Mouse (Mus musculus): ENCODE results near the gene Kcnc3.

Gene Kcnc3

DNA sequence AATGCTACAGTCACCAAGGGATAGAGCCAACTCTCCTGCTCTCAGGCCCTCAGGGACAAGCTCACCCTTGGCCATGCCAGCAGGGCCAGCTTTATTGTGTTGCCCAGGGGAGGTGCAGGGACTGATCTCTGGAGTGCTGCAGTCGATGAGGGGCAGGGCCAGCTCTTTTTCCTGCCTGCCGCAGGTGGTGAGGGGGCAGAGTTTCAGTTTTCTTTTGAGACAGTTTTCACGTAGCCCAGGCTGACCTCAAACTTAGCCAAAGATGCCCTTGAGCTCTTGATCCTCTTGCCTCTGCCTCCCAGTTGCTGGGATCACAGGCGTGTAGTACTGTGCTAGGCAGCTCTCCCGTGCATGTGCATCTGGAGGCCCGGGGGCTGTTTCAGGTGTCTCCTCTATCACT lies 19.5 kb upstream of the Kcnc3 start:
- ATAC-seq (ENCODE audit: low TSS enrichment), result no peak

DNA sequence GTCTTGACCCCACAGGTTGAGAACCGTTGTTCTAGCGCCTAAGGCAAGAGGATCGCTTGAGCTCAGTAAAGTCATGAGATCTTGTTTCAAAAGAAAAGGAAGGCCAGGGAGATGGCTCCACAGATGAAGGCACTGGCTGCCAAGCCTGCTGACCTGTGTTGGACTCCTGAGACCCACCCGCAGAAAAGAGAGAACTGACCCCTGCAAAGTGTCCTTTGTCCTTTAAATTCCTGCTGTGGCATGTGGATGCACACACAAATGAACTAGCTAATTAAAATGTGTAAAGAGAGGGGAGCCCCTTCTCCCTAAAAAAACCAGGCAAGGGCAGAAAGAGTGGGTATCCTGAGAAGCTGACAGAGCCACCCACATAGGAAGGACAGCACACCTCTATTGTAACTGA lies 18.7 kb upstream of the Kcnc3 start:
- ATAC-seq (ENCODE audit: low TSS enrichment), result no peak

DNA sequence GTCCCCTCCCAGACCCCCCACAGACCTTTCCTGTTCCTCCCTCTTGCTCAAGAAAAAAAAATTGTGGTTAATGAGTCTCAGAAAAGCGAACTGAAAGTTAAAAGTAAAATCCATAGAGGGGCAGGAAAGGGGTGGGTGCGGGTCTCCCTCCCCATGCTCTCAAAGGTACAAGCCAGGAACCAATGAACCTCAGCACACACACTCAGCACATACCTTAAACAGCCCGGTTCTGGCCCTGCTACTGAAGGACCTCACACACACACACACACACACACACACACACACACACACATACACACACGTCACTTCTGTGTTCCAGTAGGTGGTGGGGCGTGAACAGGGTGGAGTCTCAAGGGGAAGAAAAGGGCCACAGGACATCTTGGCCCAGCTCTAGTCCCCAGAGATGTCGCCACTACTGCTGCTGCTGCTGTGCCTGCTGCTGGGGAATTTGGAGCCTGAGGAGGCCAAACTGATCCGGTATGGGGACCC lies 18.2 kb upstream of the Kcnc3 start, which contains the start of gene Napsa:
Gene Napsa (plus strand): TSS at position 168 of the 489 bp plus-strand sequence.
- no peak for ATAC-seq (ENCODE audit: low TSS enrichment)

DNA sequence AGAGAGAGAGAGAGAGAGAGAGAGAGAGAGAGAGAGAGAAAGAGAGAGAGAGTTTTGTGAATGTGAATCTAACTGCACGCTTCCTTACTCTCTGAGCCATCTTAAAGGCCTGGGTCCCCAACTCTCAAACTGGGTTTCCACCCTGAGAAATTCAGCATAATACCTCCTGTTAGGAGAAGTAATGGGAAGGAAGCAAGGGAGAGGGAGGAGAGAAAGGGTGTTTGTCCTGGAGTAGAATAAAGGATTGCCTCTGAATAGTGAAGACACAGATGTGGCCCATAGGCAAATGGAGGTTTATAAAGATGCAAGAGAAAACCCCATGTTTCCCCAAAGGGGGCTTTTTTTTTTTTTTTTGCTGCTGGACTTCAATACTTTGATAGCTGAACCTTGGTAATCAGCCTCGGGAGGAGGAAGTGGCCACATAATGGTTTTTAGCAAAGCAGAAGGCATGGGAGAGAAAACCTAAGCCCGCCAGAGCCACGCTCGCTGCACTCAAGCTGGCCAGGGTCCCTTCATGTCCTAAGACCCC lies 17.4 kb upstream of the Kcnc3 start:
- ATAC-seq (ENCODE audit: low TSS enrichment), result no peak

DNA sequence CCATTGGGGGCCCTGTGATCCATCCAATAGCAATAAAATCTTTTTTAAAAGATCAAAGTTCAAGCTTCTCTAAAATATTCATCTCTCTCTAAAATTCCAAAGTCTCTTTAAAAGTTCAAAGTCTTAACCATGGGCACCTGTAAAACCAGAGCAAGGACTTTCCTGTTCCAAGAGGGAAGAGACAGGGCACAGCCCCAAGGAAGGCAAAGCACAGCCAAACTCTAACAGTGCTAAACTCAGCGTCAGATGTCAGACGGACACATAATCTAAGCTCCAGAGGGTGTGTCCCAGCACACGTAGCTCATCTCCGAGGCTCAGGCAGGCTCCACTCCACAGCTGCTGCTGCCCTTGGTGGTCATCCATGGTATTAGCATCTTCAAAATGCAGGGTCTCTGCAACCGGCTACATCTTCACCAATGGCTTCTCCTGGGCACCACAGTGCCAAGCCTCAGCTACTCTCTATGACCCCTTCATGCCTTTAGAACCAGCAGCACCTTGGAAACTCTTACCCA lies 14.1 kb upstream of the Kcnc3 start:
- no peak for ATAC-seq (ENCODE audit: low TSS enrichment)

DNA sequence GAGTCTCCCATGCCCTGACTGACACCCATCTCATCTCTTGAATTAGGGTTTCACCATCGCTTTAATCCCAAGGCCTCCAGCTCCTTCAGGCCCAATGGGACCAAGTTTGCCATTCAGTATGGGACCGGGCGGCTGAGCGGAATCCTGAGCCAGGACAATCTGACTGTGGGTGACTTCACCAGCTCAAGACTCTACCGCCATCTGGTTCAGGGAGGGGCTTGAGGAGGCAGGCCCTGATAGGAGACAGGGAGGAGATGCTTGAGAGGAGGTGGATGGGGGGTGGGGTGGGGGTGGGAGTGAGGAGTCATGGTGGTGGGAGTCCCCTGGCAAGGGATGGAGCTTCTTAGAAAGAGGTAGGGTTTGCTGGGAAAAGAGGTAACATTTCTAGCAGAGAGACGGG lies 8.8 kb upstream of the Kcnc3 start:
- no peak for ATAC-seq (ENCODE audit: low TSS enrichment)

DNA sequence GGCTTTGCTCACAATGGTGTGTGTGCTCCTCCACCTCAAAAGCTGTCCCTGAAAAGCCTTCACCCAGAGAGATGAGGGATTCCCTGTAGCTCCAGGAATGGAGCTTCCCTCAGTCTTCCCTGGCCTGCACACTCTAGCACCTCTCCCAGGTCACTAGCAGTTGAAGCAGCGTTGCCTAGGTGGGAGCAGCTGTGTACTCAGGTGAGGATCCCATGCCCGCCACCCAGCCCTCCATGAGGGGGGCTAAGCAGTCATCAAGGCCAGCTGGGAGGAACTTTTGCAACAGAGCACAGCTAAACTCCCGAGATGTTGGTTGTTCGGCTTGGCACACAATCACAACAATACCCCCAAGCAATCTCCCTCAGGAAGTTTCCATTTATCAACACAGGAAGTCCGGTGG lies 7.8 kb upstream of the Kcnc3 start:
- ATAC-seq (ENCODE audit: low TSS enrichment), result no peak

DNA sequence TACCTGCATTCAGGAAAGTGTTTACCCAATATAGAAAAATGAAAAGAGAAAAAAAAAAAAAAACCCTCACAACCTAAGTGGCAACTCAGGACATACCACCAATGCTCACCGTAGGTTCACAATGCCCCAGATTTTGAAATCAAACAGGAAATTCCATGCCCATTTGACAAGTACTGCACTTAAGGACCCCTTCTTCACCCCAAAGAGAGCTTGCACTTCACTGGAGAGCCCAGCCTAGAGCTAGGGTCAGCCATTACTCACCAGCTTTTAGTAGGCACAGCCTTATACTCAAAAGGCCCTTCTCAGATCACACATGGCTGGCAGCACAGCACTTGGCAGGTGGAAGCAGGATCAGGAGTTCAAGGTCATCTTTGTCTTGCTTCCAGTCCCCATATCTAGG lies 7.3 kb upstream of the Kcnc3 start:
- no peak for ATAC-seq (ENCODE audit: low TSS enrichment)

DNA sequence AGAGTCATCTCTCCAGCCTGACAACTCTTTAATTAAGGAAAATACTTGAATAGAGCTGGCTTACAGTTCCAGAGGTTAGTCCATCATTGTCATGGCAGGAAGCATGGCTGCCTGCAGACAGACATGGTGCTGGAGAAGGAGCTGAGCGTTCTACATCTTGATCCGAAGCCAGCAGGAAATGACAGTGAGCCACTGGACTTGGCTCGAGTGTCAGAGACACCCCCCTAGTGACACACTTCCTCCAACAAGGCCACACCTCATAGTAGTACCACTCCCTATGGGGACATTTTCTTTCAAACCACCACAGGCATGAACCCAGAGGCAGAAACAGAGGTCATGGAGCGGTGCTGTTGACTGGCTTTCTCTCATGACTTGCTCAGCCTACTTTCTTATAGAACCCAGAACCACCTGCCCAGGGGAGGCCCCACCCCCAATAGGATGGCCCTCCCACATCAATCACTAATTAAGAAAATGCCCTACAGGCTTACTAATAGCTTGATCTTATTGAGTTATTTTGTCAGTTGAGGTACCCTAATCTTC lies 6.1 kb upstream of the Kcnc3 start:
- ATAC-seq (ENCODE audit: low TSS enrichment), result no peak

DNA sequence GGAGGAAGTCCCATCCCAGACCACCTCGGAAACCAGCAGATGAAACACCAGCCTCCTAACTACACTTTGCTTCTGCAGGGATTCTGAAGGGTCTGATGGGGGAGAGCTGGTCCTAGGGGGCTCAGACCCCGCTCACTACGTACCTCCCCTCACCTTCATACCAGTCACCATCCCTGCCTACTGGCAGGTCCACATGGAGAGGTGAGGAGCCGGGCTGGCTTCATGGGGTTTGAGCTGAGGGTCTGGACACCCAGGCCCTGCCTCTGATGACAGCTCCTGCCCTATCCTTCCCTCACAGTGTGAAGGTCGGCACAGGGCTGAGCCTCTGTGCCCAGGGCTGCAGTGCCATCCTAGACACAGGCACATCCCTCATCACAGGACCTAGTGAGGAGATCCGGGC lies 5.5 kb upstream of the Kcnc3 start:
- ATAC-seq (ENCODE audit: low TSS enrichment), result no peak

DNA sequence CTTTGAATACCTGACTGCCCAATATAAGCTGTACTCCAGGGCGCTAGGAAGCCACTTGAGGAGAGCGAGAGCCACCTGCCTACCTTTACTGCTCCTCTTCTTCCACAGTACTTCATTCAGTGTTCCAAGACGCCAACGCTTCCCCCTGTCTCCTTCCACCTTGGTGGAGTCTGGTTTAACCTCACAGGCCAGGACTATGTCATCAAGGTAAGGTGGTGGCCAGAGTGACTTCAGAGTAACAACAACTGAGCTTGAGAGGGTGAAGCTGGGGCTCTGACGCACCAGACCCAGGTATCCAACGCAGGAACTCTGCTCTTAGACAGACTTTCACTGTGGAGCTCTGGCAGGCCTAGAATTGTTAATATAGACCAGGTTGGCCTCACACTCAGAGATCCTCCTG lies 4.9 kb upstream of the Kcnc3 start:
- ATAC-seq (ENCODE audit: low TSS enrichment), result no peak

DNA sequence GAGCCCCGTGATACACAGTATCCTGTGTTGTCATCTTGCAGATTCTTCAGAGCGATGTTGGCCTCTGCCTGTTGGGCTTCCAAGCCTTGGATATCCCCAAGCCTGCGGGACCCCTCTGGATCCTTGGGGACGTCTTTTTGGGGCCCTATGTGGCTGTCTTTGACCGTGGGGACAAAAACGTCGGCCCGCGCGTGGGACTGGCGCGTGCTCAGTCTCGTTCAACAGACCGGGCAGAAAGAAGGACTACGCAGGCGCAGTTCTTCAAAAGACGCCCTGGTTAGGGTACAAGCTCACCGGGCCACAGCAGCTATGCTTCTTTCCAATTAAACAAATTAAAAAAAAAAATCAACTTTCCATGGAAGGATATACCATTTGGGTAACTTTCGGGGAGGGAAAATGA lies 3.9 kb upstream of the Kcnc3 start:
- 0 out of 2 replicates have a peak, but pooled peaks have one; percentile 17 for ATAC-seq (ENCODE audit: low TSS enrichment)

DNA sequence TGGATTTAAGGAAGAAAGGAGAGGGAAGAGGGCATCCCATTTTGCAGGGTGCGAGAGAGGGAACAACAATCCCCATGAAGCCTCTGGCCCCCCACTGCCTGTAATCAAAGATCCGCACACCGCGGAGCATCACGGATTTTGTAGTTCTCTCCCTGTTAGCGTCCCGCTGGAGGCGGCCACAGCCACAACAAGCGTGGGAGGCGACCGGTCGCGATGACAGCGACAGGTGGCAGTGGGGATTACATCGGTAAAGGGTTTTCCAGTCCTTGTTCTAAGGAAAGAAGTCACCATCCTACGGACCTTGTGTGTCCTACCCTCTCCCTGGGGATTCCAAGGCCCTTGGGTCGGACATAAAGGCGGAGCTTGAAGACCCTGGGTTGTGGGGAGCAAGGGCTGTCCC lies 3.5 kb upstream of the Kcnc3 start:
- ATAC-seq (ENCODE audit: low TSS enrichment), result peak; percentile 55

DNA sequence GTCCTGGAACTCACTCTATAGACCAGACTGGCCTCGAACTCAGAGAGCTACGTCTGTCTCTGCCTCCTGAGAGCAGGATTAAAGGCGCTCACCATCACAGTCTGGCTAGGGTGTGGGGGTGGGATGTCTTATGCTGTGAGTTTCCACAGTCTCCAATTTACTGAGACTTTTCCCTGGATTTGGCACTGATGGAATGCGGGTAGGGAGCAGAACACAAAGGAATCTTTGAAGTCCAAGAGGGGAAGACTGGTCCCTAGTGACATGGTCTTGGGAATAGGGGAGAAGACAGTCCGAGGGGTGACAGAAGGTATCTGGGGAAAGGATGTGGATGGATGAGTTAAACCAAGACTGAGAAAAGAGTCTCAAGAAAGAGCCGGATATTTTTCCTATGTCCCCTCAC lies 2.8 kb upstream of the Kcnc3 start:
- ATAC-seq (ENCODE audit: low TSS enrichment), result no peak

DNA sequence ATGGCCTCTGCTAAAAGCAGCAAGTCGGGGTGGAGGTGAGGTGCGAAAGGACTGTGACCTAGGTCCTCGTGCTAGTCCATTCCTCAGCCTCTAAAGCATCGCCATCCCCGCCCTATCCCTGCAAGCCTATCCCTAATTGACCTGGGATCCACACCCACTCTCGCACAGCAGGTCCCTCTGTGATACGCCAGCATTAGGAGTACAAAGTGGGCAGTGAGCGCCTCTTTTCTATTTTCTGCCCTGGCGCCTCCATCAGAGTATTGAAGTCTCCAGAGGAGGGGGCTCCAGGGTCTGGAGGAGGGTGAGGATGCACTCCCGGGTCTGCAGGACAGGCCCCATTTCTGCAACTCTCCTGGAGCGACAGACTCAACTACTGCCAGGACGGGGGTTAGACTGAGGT lies 2.1 kb upstream of the Kcnc3 start:
- no peak for ATAC-seq (ENCODE audit: low TSS enrichment)

DNA sequence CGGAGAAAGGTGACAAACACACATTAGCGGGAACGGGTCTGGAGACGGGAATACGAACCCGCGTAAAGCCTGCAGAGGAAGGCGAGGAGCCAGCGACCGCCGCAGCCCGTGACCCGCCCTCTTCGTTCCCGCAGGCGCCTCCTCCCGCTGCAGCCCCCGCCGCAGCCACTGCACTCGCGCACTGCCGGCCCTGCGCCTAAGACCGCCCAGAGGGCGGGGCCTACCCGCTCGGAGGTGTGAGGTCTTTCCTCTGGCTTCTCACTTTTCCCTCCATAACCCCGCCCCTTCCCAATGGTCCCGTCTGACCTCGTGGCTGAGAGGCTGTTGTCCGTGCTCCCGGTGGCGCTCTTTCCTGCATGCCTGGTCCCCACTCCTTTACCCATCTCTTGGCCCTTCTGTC lies 1.3 kb upstream of the Kcnc3 start:
- 0 out of 2 replicates have a peak, but pooled peaks have one; percentile 8 for ATAC-seq (ENCODE audit: low TSS enrichment)

DNA sequence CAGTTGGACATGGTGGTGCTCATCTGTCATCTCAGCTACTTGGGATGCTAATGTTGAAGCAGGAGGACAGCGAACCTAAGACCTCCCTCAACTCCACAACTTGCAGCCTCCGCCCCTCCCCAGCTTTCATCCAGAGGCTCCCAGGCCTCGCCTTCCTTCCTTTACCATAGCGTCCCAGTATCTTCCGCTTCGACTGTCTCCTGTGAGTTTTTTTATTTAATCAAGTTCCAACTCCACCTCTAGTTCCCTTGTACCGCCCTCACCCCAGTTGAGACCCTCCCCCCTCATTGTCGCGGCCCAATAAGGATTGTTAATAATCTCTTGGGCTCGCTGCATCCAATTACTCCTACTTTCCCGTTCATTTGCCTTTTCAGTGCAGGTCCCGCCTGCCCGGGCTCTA lies 518 bp upstream of the Kcnc3 start:
- ATAC-seq (ENCODE audit: low TSS enrichment), result no peak

DNA sequence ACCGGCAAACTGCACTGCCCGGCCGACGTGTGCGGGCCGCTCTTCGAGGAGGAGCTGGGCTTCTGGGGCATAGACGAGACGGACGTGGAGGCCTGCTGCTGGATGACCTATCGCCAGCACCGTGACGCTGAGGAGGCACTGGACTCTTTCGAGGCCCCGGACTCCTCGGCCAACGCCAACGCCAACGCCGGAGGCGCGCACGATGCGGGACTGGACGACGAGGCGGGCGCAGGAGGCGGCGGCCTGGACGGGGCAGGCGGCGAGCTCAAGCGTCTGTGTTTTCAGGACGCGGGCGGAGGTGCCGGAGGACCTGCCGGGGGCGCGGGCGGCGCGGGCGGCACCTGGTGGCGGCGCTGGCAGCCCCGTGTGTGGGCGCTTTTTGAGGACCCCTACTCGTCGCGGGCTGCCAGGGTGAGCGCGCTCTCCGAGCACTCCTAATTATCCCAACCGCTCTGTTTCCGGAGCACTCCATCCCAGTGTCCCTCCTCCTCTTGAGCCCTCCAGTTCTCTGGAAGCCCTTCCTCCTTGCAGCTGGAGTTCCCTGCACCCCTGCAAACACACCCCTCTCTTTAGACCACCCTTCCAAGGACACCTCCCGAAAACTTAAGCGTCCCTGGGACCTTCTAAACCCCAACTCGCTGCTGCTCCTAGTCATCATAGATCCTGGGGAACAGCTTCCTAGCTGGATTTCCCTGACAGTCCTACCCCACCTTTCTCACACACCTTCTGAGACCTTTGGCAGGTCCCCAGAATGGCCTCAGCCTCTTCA lies 1.1 kb downstream of the Kcnc3 start:
- no peak for ATAC-seq (ENCODE audit: low TSS enrichment)

DNA sequence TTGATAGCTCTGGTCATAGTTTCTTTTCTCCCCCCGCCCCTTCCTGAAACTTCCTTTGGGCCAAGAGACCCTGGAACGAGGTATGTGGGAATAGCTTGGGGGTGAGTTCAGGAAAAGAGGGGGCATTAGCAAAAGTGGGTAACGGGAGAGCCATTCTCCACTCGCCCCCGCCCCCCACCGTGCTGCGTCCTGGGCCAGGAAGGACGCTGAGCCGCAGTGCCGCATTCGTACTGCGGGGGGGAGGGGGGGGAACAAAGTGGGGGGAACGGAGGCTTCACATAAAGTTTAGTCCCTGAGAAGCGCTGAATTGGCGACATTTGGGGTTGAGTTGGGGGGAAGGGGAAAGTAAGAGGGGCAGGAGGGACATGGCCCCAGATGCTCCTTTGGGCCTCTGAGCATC lies 2.6 kb downstream of the Kcnc3 start:
- no peak for ATAC-seq (ENCODE audit: low TSS enrichment)

DNA sequence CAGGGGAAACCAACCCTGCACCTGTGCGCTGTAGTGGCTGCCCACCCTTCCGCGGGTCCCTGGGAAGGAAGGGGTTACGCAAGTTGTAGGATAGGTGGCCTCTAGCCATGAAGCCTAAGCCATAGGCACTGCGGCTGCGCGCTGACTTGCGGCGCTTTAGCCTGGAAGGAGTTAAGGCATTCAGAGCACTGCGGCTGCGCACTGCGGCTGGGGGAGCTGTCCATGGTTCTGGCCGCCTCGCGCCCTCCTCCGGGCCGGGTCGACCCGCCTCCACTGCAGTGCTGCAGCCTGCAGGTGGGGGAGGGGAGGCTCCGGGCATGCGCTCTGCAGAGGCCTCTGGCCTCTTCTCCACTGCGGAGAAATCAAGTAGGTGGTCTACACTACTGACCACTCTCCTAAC lies 3.3 kb downstream of the Kcnc3 start:
- peak; percentile 43 for ATAC-seq (ENCODE audit: low TSS enrichment)

DNA sequence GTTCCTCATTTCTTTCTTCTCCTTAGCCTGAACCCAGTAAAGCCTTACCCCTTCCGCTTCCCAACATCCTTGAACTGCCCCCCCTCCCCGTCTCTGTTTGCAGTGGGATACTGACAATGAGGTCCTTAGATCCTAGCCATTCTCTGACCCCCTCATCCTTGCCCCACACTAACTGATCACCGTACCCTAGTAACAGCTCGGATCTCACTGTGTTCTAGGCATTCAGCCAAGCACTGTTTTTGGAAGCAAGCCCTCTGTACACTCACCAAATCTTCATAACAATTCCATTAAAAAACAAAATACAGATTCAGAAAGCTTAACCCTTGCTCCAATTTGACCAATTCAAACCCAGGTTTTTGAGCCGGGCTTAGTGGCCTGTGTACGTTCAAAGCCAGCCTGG lies 3.8 kb downstream of the Kcnc3 start:
- no peak for ATAC-seq (ENCODE audit: low TSS enrichment)

DNA sequence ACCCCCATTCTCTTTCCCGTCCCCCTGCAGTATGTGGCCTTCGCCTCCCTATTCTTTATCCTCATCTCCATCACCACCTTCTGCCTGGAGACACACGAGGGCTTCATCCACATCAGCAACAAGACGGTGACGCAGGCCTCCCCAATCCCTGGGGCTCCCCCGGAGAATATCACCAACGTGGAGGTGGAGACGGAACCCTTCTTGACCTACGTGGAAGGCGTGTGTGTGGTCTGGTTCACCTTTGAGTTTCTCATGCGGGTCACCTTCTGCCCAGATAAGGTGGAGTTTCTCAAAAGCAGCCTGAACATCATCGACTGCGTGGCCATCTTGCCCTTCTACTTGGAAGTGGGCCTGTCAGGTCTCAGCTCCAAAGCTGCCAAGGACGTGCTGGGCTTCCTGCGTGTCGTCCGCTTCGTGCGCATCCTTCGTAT lies 4.7 kb downstream of the Kcnc3 start:
- ATAC-seq (ENCODE audit: low TSS enrichment), result no peak

DNA sequence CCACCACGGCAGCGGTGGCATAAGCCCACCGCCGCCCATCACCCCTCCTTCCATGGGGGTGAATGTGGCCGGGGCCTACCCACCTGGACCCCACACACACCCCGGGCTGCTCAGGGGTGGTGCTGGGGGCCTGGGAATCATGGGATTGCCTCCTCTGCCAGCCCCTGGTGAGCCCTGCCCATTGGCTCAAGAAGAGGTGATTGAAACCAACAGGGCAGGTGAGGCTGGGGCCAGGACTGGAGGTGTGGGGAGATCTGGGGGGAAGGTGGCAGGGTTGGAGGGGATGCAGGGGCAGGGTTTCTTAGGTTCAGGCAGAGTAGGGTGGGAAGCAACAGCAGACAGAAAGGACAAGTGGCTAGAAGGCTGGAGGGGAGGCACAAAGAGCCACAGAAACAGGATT lies 5.6 kb downstream of the Kcnc3 start:
- ATAC-seq (ENCODE audit: low TSS enrichment), result no peak

All from frontal cortex, adult (tissue).